Mouse (Mus musculus) G1E (cell line): ENCODE measurements around the gene Tmem181a.
"Not testable (repeated sequence)": the region's sequence is repeated elsewhere in the genome, so short reads cannot be mapped to it uniquely, and the experiment has no call there.

ENCODE experiments used
- CTCF ChIP-seq: IDR thresholded peaks from 2 replicates; pipeline ENCODE4 v1.5.1; 2012; ENCODE audit warnings: low read depth, low read length, inconsistent platforms, mixed read lengths
- GATA1 ChIP-seq: IDR thresholded peaks from 2 replicates; pipeline ENCODE4 v1.6.1; 2012; ENCODE audit warnings: borderline replicate concordance, low read length, inconsistent platforms, mixed read lengths
- TAL1 ChIP-seq: conservative IDR thresholded peaks from 2 replicates; pipeline ENCODE4 v1.6.1; 2012; ENCODE audit warnings: low read depth, low read length, inconsistent platforms, mixed read lengths

GRCm38 (mm10) chr17:6251298-6251697, 5.4 kb upstream of the Tmem181a start:
- TF ChIP-seq CTCF, GATA1, TAL1: not testable (repeated sequence)
